Mouse (Mus musculus) embryonic facial prominence, embryonic 14.5 days (tissue): Measurements from ENCODE around the gene Copz1. TPM values are rescaled to one million over a fixed set of nuclear protein-coding genes. Genes with fewer than 3 reads are reported as not detected.

Experiments
- ATAC-seq: fragments of 200-750 bp; cut with Nextera tagmentation; 2 replicates; pipeline ENCODE4 v1.8.0; 2017; ENCODE audit warnings: low read depth, moderate number of reproducible peaks, moderate TSS enrichment
- DNase-seq: peaks from one replicate; pipeline ENCODE4 v3.0.0-alpha.2; 2015; ENCODE audit warnings: low spot score
- H3K27ac ChIP-seq: fragments of 300-500 bp; sonication (generic); replicated peaks from 2 replicates; pipeline ENCODE4 v1.5.1; 2014; ENCODE audit warnings: low read depth, mild to moderate bottlenecking, low read length, moderate library complexity
- H3K27me3 ChIP-seq: fragments of 300-500 bp; sonication (generic); replicated peaks from 2 replicates; pipeline ENCODE4 v1.6.1; 2014; ENCODE audit warnings: low read length; ENCODE audit not compliant: control insufficient read depth, insufficient read depth
- H3K36me3 ChIP-seq: fragments of 300-500 bp; sonication (generic); 2 replicates; pipeline ENCODE4 v1.6.1; 2014; ENCODE audit warnings: low read length, mixed read lengths; ENCODE audit not compliant: control insufficient read depth, insufficient read depth
- H3K4me1 ChIP-seq: fragments of 300-500 bp; sonication (generic); 2 replicates; pipeline ENCODE4 v1.6.1; 2014; ENCODE audit warnings: antibody characterized with exemption, low read length; ENCODE audit not compliant: control insufficient read depth, insufficient read depth
- H3K4me2 ChIP-seq: fragments of 300-500 bp; sonication (generic); 2 replicates; pipeline ENCODE4 v1.6.1; 2014; ENCODE audit warnings: low read depth, mild to moderate bottlenecking, low read length, moderate library complexity, mixed read lengths
- H3K4me3 ChIP-seq: fragments of 300-500 bp; sonication (generic); 2 replicates; pipeline ENCODE4 v1.5.1; 2014; ENCODE audit warnings: low read depth, mild to moderate bottlenecking, low read length
- H3K9ac ChIP-seq: fragments of 300-500 bp; sonication (generic); 2 replicates; pipeline ENCODE4 v1.6.1; 2014; ENCODE audit warnings: low read depth, mild to moderate bottlenecking, low read length, moderate library complexity, mixed read lengths
- H3K9me3 ChIP-seq: fragments of 300-500 bp; sonication (generic); 2 replicates; pipeline ENCODE4 v1.6.1; 2016; ENCODE audit warnings: low read length; ENCODE audit not compliant: control insufficient read depth
- WGBS: fragments of 180-500 bp; shearing (Covaris S2); extraction: QIAGEN DNeasy Blood & Tissue Kit; methylation state at CpG from one replicate; pipeline ENCODE4 v1.1.7; 2014; 5-methylcytosine and 5-hydroxymethylcytosine counted together
- polyA plus RNA-seq: library from polyadenylated mRNA; unstranded; fragments of >200 nt; fragmentation: Nextera tagmentation; extraction: Ambion mirVana; gene quantifications from 2 replicates; pipeline ENCODE4 v1.2.1, GENCODE M21; 2014

Gene Copz1
- polyA plus RNA-seq = 274 and 289 TPM in 2 replicates

- Histone ChIP-seq H3K9me3 (no peaks in the 10 kb centered on the region), H3K9ac (peak within 1 kb of the TSS; percentile 88), H3K4me2 (peak within 1 kb of the TSS; percentile 76), H3K27me3 (no peaks in the 10 kb centered on the region), H3K27ac (peak within 1 kb of the TSS; percentile 74), H3K4me1 (peaks cover 7% of the 10 kb centered on the region), H3K36me3 (no peaks in the 10 kb centered on the region), H3K4me3 (peak within 1 kb of the TSS; percentile 79)
- under 1% methylated on average over 38 of the region's 38 CpGs for WGBS
- peak; percentile 99 for ATAC-seq
- DNase-seq = peak; percentile 100
These were observed at the start of gene Copz1 for GRCm38 (mm10) chr15:103272419-103273279. Gene Copz1, plus strand, starts transcription at chr15:103272714.

- no peak for ATAC-seq
- no peaks in the 10 kb centered on the region for H3K9me3 ChIP-seq
- H3K9ac ChIP-seq = no peak overlapping the region
- no peak overlapping the region for H3K4me3 ChIP-seq
- DNase-seq = no peak
- no peak overlapping the region for H3K27ac ChIP-seq
- 91% methylated on average over 2 of the region's 2 CpGs for WGBS
- no peaks in the 10 kb centered on the region for H3K36me3 ChIP-seq
- H3K27me3 ChIP-seq = no peaks in the 10 kb centered on the region
- peaks cover 17% of the 10 kb centered on the region for H3K4me1 ChIP-seq
- no peak overlapping the region for H3K4me2 ChIP-seq
These were observed 48.4 kb upstream of the Copz1 start for GRCm38 (mm10) chr15:103224161-103224560.

GRCm38 (mm10) chr15:103227022-103227421, 45.5 kb upstream of the Copz1 start:
- Histone ChIP-seq H3K36me3 (no peaks in the 10 kb centered on the region), H3K27ac (no peak overlapping the region; the same call in 1 of the 2 replicates), H3K4me1 (peaks cover 10% of the 10 kb centered on the region), H3K9ac (0 out of 2 replicates have a peak overlapping the region, but pooled peaks have one; percentile 6), H3K4me2 (no peak overlapping the region), H3K9me3 (no peaks in the 10 kb centered on the region), H3K4me3 (no peak overlapping the region), H3K27me3 (no peaks in the 10 kb centered on the region)
- DNase-seq = no peak
- WGBS = 81% methylated on average over 3 of the region's 3 CpGs
- ATAC-seq = no peak

GRCm38 (mm10) chr15:103227572-103227971, 44.9 kb upstream of the Copz1 start:
- Histone ChIP-seq H3K4me1 (peaks cover 10% of the 10 kb centered on the region), H3K36me3 (no peaks in the 10 kb centered on the region), H3K4me3 (no peak overlapping the region), H3K4me2 (no peak overlapping the region), H3K27me3 (no peaks in the 10 kb centered on the region), H3K9me3 (no peaks in the 10 kb centered on the region), H3K9ac (no peak overlapping the region), H3K27ac (no peak overlapping the region; the same call in 1 of the 2 replicates)
- DNase-seq (no peak), ATAC-seq (no peak)
- WGBS = 73% methylated on average over 2 of the region's 2 CpGs

GRCm38 (mm10) chr15:103228904-103229303, 43.6 kb upstream of the Copz1 start:
- ATAC-seq (peak; percentile 44; the same call in 1 of the 2 replicates), DNase-seq (peak; percentile 65)
- H3K9me3 ChIP-seq = no peaks in the 10 kb centered on the region

GRCm38 (mm10) chr15:103233119-103233518, 39.4 kb upstream of the Copz1 start:
- Histone ChIP-seq H3K9me3 (no peaks in the 10 kb centered on the region), H3K4me2 (no peak overlapping the region), H3K27me3 (no peaks in the 10 kb centered on the region), H3K27ac (no peak overlapping the region), H3K4me3 (no peak overlapping the region), H3K4me1 (peaks cover 3% of the 10 kb centered on the region), H3K36me3 (peaks cover 20% of the 10 kb centered on the region; the same call in 1 of the 2 replicates), H3K9ac (0 out of 2 replicates have a peak overlapping the region, but pooled peaks have one; percentile 14)
- ATAC-seq (no peak), DNase-seq (no peak)
- 86% methylated on average over 2 of the region's 2 CpGs for WGBS

More at GRCm38 (mm10) chr15:103228904-103229303, 43.6 kb upstream of the Copz1 start:
- Histone ChIP-seq H3K4me1 (peaks cover 10% of the 10 kb centered on the region), H3K4me3 (no peak overlapping the region), H3K4me2 (no peak overlapping the region), H3K36me3 (no peaks in the 10 kb centered on the region), H3K27ac (0 out of 2 replicates have a peak overlapping the region, but pooled peaks have one; percentile 21), H3K9ac (no peak overlapping the region), H3K27me3 (no peaks in the 10 kb centered on the region)
- 65% methylated on average over 2 of the region's 2 CpGs for WGBS

- no peak for ATAC-seq
- WGBS = 95% methylated on average over 7 of the region's 7 CpGs
- H3K4me3 ChIP-seq = no peak overlapping the region
- no peak overlapping the region for H3K9ac ChIP-seq
- peaks cover 35% of the 10 kb centered on the region for H3K36me3 ChIP-seq
- H3K9me3 ChIP-seq = no peaks in the 10 kb centered on the region
- no peaks in the 10 kb centered on the region for H3K27me3 ChIP-seq
- no peak overlapping the region for H3K4me2 ChIP-seq
- DNase-seq = no peak
- no peak overlapping the region for H3K27ac ChIP-seq
- peaks cover 11% of the 10 kb centered on the region; the same call in 1 of the 2 replicates for H3K4me1 ChIP-seq
These were observed 35.2 kb upstream of the Copz1 start for GRCm38 (mm10) chr15:103237295-103237694.

- ATAC-seq = peak; percentile 93
- WGBS = 0% methylated on average over 19 of the region's 26 CpGs
These were observed 33.3 kb upstream of the Copz1 start for GRCm38 (mm10) chr15:103239130-103239684.

More at GRCm38 (mm10) chr15:103239130-103239684, 33.3 kb upstream of the Copz1 start:
- H3K9ac ChIP-seq = peak overlapping the region; percentile 92
- peak; percentile 100 for DNase-seq
- H3K27me3 ChIP-seq = no peaks in the 10 kb centered on the region
- H3K9me3 ChIP-seq = no peaks in the 10 kb centered on the region
- H3K36me3 ChIP-seq = peaks cover 53% of the 10 kb centered on the region
- H3K27ac ChIP-seq = peak overlapping the region; percentile 97
- peak overlapping the region; percentile 63 for H3K4me2 ChIP-seq
- peak overlapping the region; percentile 79 for H3K4me3 ChIP-seq
- peaks cover 23% of the 10 kb centered on the region for H3K4me1 ChIP-seq
